Mouse (Mus musculus) neural tube, embryonic 11.5 days (tissue): ENCODE measurements at regions not wholly inside any gene's neighbourhood (a gene's known extent, or its start where the extent isn't known, plus 50 kb on each side); places are given as distances from the start of the nearest gene placed in this dataset.

Source experiments
- ATAC-seq: fragments of 200-750 bp; cut with Nextera tagmentation; 2 replicates; pipeline ENCODE4 v1.8.0; 2017; ENCODE audit warnings: moderate number of reproducible peaks, mild to moderate bottlenecking, moderate TSS enrichment, moderate library complexity; ENCODE audit not compliant: insufficient read depth, low FRiP score, low TSS enrichment
- DNase-seq: peaks from one replicate; pipeline ENCODE4 v3.0.0-alpha.2; 2015; ENCODE audit warnings: low spot score
- H3K27ac ChIP-seq: fragments of 300-500 bp; sonication (generic); 2 replicates; pipeline ENCODE4 v1.5.1; 2014; ENCODE audit warnings: low read depth, mild to moderate bottlenecking, low read length
- H3K27me3 ChIP-seq: fragments of 300-500 bp; sonication (generic); 2 replicates; pipeline ENCODE4 v1.6.1; 2014; ENCODE audit warnings: mild to moderate bottlenecking, low read length, mixed read lengths; ENCODE audit not compliant: control insufficient read depth, insufficient read depth
- H3K36me3 ChIP-seq: fragments of 300-500 bp; sonication (generic); 2 replicates; pipeline ENCODE4 v1.6.1; 2014; ENCODE audit warnings: mild to moderate bottlenecking, low read length, moderate library complexity, mixed read lengths; ENCODE audit not compliant: control insufficient read depth, insufficient read depth
- H3K4me1 ChIP-seq: fragments of 300-500 bp; sonication (generic); 2 replicates; pipeline ENCODE4 v1.6.1; 2014; ENCODE audit warnings: low read length, mixed read lengths; ENCODE audit not compliant: control insufficient read depth, insufficient read depth
- H3K4me2 ChIP-seq: fragments of 300-500 bp; sonication (generic); 2 replicates; pipeline ENCODE4 v1.6.1; 2014; ENCODE audit warnings: low read depth, mild to moderate bottlenecking, moderate library complexity
- H3K4me3 ChIP-seq: fragments of 300-500 bp; sonication (generic); 2 replicates; pipeline ENCODE4 v1.5.1; 2014; ENCODE audit warnings: low read depth, low read length
- H3K9ac ChIP-seq: fragments of 300-500 bp; sonication (generic); 2 replicates; pipeline ENCODE4 v1.6.1; 2014; ENCODE audit warnings: mild to moderate bottlenecking, low read length
- H3K9me3 ChIP-seq: fragments of 300-500 bp; sonication (generic); 2 replicates; pipeline ENCODE4 v1.6.1; 2016; ENCODE audit warnings: low read length; ENCODE audit not compliant: control insufficient read depth
- WGBS: fragments of 180-500 bp; shearing (Covaris S2); extraction: QIAGEN DNeasy Blood & Tissue Kit; methylation state at CpG from one replicate; pipeline ENCODE4 v1.1.7; 2014; 5-methylcytosine and 5-hydroxymethylcytosine counted together

- Histone ChIP-seq H3K4me2 (no peak overlapping the region), H3K27me3 (no peaks in the 10 kb centered on the region), H3K4me1 (no peaks in the 10 kb centered on the region), H3K4me3 (no peak overlapping the region), H3K9me3 (no peaks in the 10 kb centered on the region), H3K36me3 (no peaks in the 10 kb centered on the region), H3K27ac (no peak overlapping the region), H3K9ac (no peak overlapping the region)
- 83% methylated on average over 2 of the region's 2 CpGs for WGBS
- ATAC-seq: no peak
- DNase-seq: no peak
These were observed 605.8 kb upstream of the Slc35b3 start for GRCm38 (mm10) chr13:39566491-39566890.

GRCm38 (mm10) chr13:39537724-39538440, 577.2 kb upstream of the Slc35b3 start:
- ATAC-seq (no peak; the same call in 1 of the 2 replicates), DNase-seq (peak; percentile 45)
- Histone ChIP-seq H3K36me3 (no peaks in the 10 kb centered on the region), H3K27me3 (0 out of 2 replicates have a peak, but pooled peaks cover 1% of the 10 kb centered on the region), H3K9ac (no peak overlapping the region), H3K4me2 (no peak overlapping the region), H3K9me3 (no peaks in the 10 kb centered on the region), H3K27ac (no peak overlapping the region), H3K4me3 (no peak overlapping the region), H3K4me1 (no peaks in the 10 kb centered on the region)
- 38% methylated on average over 14 of the region's 14 CpGs for WGBS

GRCm38 (mm10) chr13:39526469-39526868, 565.8 kb upstream of the Slc35b3 start:
- H3K9ac ChIP-seq: no peak overlapping the region
- H3K4me1 ChIP-seq: peaks cover 5% of the 10 kb centered on the region
- H3K27me3 ChIP-seq: peaks cover 16% of the 10 kb centered on the region
- H3K4me2 ChIP-seq: no peak overlapping the region
- H3K36me3 ChIP-seq: no peaks in the 10 kb centered on the region
- 94% methylated on average over 1 of the region's 1 CpGs for WGBS
- DNase-seq (peak; percentile 10), ATAC-seq (no peak)
- no peak overlapping the region for H3K4me3 ChIP-seq
- H3K9me3 ChIP-seq: no peaks in the 10 kb centered on the region
- H3K27ac ChIP-seq: no peak overlapping the region

- Histone ChIP-seq H3K9me3 (no peaks in the 10 kb centered on the region), H3K9ac (no peak overlapping the region), H3K36me3 (no peaks in the 10 kb centered on the region), H3K4me1 (peaks cover 5% of the 10 kb centered on the region), H3K4me3 (no peak overlapping the region), H3K27ac (no peak overlapping the region), H3K4me2 (no peak overlapping the region; the same call in 1 of the 2 replicates), H3K27me3 (peaks cover 23% of the 10 kb centered on the region)
- ATAC-seq (peak; percentile 93), DNase-seq (peak; percentile 87)
- 5% methylated on average over 9 of the region's 9 CpGs for WGBS
These were observed 563.2 kb upstream of the Slc35b3 start for GRCm38 (mm10) chr13:39523856-39524301.

- Histone ChIP-seq H3K4me2 (no peak overlapping the region), H3K36me3 (no peaks in the 10 kb centered on the region), H3K9me3 (no peaks in the 10 kb centered on the region), H3K4me3 (no peak overlapping the region), H3K27me3 (peaks cover 20% of the 10 kb centered on the region), H3K27ac (0 out of 2 replicates have a peak overlapping the region, but pooled peaks have one; percentile 20), H3K4me1 (peaks cover 5% of the 10 kb centered on the region), H3K9ac (no peak overlapping the region)
- peak; percentile 49 for ATAC-seq
- WGBS: 30% methylated on average over 5 of the region's 5 CpGs
- peak; percentile 35 for DNase-seq
These were observed 562.7 kb upstream of the Slc35b3 start for GRCm38 (mm10) chr13:39523246-39523850.

- H3K4me3 ChIP-seq: no peak overlapping the region
- WGBS: 93% methylated on average over 9 of the region's 9 CpGs
- H3K4me1 ChIP-seq: peaks cover 5% of the 10 kb centered on the region
- H3K36me3 ChIP-seq: no peaks in the 10 kb centered on the region
- ATAC-seq: no peak
- no peaks in the 10 kb centered on the region for H3K9me3 ChIP-seq
- no peak overlapping the region for H3K27ac ChIP-seq
- no peak overlapping the region for H3K4me2 ChIP-seq
- no peak for DNase-seq
- H3K9ac ChIP-seq: no peak overlapping the region
- H3K27me3 ChIP-seq: peaks cover 18% of the 10 kb centered on the region
These were observed 560.2 kb upstream of the Slc35b3 start for GRCm38 (mm10) chr13:39520846-39521245.

GRCm38 (mm10) chr13:39516106-39516505, 555.4 kb upstream of the Slc35b3 start:
- Histone ChIP-seq H3K4me2 (no peak overlapping the region), H3K4me3 (no peak overlapping the region), H3K36me3 (no peaks in the 10 kb centered on the region), H3K27me3 (peaks cover 9% of the 10 kb centered on the region; the same call in 1 of the 2 replicates), H3K4me1 (no peaks in the 10 kb centered on the region), H3K9ac (no peak overlapping the region), H3K27ac (no peak overlapping the region), H3K9me3 (no peaks in the 10 kb centered on the region)
- 31% methylated on average over 8 of the region's 8 CpGs for WGBS
- DNase-seq (peak; percentile 48), ATAC-seq (peak; percentile 38; the same call in 1 of the 2 replicates)

GRCm38 (mm10) chr13:39489806-39490205, 529.1 kb upstream of the Slc35b3 start:
- no peaks in the 10 kb centered on the region for H3K4me1 ChIP-seq
- H3K4me3 ChIP-seq: no peak overlapping the region
- no peaks in the 10 kb centered on the region for H3K36me3 ChIP-seq
- no peak overlapping the region for H3K9ac ChIP-seq
- no peak overlapping the region for H3K4me2 ChIP-seq
- no peaks in the 10 kb centered on the region for H3K27me3 ChIP-seq
- ATAC-seq (no peak), DNase-seq (no peak)
- no peaks in the 10 kb centered on the region for H3K9me3 ChIP-seq
- 57% methylated on average over 7 of the region's 7 CpGs for WGBS
- H3K27ac ChIP-seq: no peak overlapping the region

- Histone ChIP-seq H3K4me1 (no peaks in the 10 kb centered on the region), H3K4me3 (no peak overlapping the region)
These were observed 511.9 kb upstream of the Slc35b3 start for GRCm38 (mm10) chr13:39472621-39473020.

More at GRCm38 (mm10) chr13:39472621-39473020, 511.9 kb upstream of the Slc35b3 start:
- H3K36me3 ChIP-seq: no peaks in the 10 kb centered on the region
- DNase-seq (no peak), ATAC-seq (no peak)
- H3K4me2 ChIP-seq: no peak overlapping the region
- WGBS: 43% methylated on average over 6 of the region's 6 CpGs
- no peak overlapping the region for H3K9ac ChIP-seq
- no peak overlapping the region for H3K27ac ChIP-seq
- no peaks in the 10 kb centered on the region for H3K9me3 ChIP-seq
- no peaks in the 10 kb centered on the region for H3K27me3 ChIP-seq
